Mouse (Mus musculus) adrenal gland, postnatal 10 days (tissue): ENCODE results near the gene Gm11042. TPM values are rescaled to one million over a fixed set of nuclear protein-coding genes. Genes with fewer than 3 reads are reported as not detected.
A peak's percentile ranks its signal among the peaks of the same experiment; 100 is the strongest.

ENCODE experiments used
- DNase-seq: peaks from one replicate; pipeline ENCODE4 v3.0.0; 2021; ENCODE audit warnings: mixed read lengths
- long read RNA-seq, 2 experiments: library from polyadenylated mRNA; stranded (forward); transcript quantifications; one replicate each; pipeline ENCODE4 v2.0.0; 2021
- total RNA-seq, 2 experiments: library from RNA; stranded (reverse); gene quantifications; 2 replicates each; pipeline ENCODE4 v1.2.3; 2021

Gm11042 gene
- not detected for total RNA-seq
- long read RNA-seq, experiment 1 = 0 reads
- long read RNA-seq, experiment 2 = 0 reads

- no peak for DNase-seq
Observed at GRCm38 (mm10) chr12:74316344-74316973, at the start of gene Gm11042. TSS of gene Gm11042 (minus strand) at chr12:74316394.

DNA sequence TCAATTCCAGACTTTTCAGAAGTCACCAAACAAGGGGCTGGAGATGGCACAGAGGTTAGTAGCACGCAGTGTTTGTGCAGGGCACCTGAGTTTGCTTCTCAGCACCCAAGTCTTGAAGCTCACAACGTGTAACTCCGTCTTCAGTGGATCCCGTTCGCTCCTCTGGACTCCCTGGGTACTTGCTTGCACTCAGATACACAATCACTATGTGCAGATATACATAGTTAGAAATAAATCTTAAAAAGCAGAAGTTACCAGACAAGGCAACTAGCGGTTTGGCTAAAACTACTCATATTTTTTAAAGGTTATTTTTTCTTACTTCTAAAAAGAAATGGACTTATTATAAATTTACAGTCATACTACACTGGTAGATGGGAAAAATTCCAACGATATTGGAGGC lies 48.3 kb upstream of the Gm11042 start:
- DNase-seq = no peak

- DNase-seq = no peak
Observed at GRCm38 (mm10) chr12:74363076-74363475, 46.9 kb upstream of the Gm11042 start.

DNA sequence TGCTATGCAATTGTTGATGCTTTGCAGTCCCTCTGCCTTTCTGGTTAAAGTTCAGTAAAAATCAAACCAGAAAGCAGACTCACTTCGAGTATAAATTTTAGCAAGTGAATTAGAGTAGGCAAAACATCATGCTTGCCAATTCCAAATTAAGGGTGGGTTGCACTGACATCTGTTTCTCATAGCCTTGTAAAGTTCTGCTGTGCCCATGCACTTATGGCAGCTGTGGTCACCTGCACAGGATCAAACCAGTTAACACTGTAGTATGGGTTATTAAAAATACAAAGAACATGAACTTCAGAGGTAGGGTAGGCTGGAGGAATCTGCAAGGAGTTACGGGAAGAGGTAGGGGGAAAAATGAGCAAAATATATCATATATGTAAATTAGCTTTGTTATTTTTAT lies 46.3 kb upstream of the Gm11042 start:
- DNase-seq = no peak

GRCm38 (mm10) chr12:74359791-74360190 lies 43.6 kb upstream of the Gm11042 start:
- DNase-seq = no peak

DNA sequence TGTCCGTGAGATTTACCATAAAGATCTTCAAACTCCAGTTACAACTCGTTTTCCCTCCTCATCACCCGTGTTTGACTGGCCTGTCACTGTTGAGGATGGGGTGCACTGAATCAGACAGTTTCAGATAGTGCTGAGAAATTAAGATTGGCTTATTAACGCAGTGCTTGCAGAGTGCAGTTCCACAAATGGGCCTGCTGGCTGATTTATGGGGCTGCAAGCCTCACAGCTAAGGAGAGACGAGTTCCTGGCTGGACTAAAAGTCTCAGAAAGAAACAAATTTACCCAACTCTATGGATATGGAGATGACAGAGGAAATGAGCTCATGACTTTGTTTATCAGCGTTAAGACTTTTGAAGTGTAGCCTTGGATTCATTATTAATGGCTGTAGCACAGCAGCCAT lies 41.6 kb upstream of the Gm11042 start:
- DNase-seq = no peak

DNA sequence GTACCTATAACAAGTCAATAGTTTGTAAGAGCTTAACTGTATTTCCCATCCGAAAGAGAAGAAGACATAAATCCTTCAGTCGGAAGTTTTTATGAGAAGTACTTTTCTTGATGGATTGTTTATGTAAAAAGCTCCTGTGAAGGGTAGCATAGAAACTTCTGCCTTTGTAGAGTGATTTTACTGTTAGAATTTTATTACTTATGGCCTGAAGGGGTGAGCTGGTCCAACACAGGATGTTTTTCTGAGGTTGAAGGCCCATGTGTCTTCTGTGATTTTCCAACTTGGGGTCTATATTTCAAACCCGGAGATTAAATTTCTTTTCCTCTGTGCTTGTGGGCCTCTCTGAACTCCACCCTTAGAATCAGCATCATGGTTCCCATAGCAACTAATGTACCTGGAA lies 26.5 kb upstream of the Gm11042 start:
- no peak for DNase-seq

DNA sequence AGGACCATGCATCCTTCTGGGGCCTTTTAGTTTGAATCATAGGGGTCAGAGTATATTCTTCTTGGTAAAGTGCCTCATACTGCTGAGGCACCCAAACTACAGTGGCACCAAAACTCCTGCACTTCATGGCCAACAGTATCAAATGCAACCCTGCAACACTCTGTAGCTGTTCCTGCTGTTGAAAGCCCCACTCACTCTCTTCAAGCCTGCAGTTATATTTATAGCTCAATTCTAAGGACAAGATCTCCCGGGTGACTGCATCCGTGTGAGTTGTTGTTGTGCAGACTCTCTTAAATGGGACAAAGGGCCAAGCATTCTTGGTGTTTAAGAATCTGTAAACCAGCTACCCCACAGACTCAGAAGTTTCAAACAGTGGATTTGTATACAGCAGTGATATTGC lies 23.9 kb upstream of the Gm11042 start:
- no peak for DNase-seq

DNA sequence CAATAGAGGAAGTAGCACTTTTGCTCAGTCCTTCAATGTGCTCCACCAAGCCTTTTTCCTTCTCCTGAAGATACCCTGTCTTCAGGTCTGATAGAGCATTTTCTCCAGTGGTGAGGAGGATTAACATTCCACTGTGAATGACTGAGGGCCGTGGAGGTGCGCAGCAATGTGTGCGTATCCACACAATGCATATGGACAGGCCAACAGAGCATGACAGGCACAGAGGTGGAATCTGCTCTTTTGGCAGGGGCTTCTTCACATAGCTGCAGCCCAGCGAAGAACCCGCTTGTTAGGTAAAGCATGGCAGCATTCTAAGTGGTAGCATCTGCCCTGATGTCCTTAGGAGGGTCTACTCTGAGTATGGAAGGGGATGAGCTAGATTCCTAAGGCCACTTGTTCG lies 17.5 kb upstream of the Gm11042 start:
- DNase-seq = no peak

- DNase-seq = peak; percentile 82
Observed at GRCm38 (mm10) chr12:74333016-74333415, 16.8 kb upstream of the Gm11042 start.

GRCm38 (mm10) chr12:74329759-74330158 lies 13.6 kb upstream of the Gm11042 start:
- DNase-seq = no peak

- no peak for DNase-seq
Observed at GRCm38 (mm10) chr12:74326644-74327043, 10.4 kb upstream of the Gm11042 start.

GRCm38 (mm10) chr12:74321981-74322380 lies 5.8 kb upstream of the Gm11042 start:
- DNase-seq = no peak

GRCm38 (mm10) chr12:74320318-74320717 lies 4.1 kb upstream of the Gm11042 start:
- DNase-seq = peak; percentile 76

DNA sequence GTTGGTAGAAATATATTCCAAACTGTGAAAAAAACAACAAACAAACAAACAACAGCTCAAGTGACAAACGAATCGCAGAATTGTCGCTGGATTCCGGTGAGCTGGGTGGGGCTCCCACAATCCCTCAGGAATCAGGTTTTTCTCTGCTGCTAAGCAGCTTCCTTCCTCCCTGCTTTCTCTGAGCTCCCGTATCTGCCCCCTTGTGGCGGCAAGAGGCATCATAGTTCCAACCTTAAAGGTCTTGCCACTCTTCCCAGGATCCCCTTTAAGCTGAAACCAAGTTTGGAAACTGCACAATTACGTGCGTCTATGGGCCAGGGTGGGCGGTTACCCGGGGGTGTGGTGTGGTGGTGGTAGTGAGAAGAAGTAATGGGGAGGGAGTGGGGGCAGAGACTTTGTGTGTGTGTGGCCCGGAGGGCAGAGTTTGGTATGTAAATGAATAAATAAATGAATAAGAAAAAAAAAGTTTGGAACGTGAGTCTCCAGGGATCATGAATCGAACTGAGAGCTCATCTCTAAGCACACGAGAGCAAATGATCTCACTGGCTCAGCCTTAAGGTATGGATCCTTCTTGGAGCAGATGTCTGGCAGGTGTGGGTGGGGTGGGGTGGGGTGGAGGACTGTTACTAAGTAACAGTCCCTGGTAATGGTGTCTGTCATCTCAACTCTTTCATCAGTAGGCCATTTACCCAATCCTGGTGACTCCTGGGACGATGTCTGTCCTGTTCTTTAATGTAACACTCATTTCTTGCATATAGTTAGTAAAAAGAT lies 980 bp upstream of the Gm11042 start:
- DNase-seq = peak; percentile 76

- DNase-seq = no peak
Observed at GRCm38 (mm10) chr12:74315221-74315620, 973 bp downstream of the Gm11042 start.

DNA sequence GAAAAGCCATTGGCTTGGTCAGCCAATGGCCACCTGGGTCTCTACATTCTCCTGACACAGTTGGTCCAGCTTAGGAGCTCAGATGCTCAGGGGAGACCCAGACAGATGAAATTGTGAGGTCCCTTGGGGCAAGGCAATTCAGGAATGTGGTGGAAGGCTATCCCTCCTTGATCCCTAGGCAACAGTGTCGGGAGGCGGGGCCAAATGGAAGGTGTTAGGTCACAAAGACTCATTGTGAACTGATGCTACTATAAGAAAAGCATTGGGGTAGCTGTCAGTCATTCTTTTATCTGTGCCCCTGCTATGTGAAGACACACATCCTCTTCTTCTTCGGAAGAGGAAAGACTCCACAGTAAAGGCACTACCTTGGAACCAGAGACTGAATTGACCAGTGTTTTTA lies 3.6 kb downstream of the Gm11042 start:
- DNase-seq = no peak

- no peak for DNase-seq
Observed at GRCm38 (mm10) chr12:74303418-74304294, 12.5 kb downstream of the Gm11042 start.

GRCm38 (mm10) chr12:74301559-74301958 lies 14.6 kb downstream of the Gm11042 start:
- no peak for DNase-seq

DNA sequence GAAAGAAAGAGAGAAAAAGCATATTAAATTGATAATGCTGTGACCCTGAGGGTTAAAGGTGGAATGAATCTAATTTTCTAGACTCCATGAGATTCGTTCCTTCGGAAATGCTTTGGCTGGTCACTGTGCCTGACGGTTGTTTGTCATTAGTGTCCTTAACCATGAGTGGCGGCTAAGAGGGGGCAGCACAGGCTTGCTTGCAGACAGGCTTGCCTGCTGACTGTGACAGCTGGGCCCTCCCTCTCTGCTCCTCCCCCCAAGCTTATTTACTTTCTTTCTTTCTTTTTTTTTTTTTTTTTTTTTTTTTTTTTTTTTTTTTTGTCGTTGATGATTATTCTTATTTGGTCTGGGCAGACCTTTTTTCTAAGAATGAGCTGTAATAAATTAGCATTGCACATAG lies 19.8 kb downstream of the Gm11042 start:
- no peak for DNase-seq

- peak; percentile 45 for DNase-seq
Observed at GRCm38 (mm10) chr12:74293624-74294023, 22.6 kb downstream of the Gm11042 start.

DNA sequence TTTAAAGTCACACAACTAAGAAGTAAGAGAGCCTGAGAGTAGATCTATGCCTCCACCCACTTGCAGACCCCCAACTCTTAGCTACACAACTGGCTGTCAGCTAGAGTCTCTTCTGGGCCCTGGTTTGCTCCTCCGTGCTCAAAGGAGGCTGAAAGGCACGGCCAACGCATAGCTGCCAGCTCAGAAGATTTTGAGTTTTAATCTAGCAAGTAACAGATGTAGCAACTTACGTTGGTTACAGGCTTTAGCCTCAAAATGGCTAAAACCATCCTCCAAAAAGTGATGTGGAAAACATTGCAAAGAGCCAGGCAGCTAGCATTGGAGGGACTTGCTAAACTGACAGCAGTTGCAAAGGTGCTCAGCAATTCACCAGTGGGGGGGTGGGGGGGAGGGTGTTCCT lies 25.2 kb downstream of the Gm11042 start:
- no peak for DNase-seq

DNA sequence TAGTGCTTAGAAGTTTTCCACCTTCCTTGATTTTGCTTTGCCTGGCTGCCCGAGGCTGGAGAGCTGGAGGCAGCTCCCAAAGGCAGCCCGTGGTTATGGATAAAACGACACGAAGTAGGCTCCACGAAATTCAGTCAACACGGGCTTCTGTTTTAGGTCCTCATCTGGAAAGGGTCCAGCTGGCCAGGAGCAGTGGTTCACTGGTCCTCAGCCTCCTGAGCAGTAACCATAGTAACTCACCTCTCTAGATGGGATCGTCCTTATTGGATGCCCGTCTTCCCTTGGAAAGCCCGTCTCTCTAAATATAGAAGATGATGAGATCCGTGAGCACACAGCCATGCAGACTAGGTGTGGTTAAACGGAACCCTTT lies 31.5 kb downstream of the Gm11042 start:
- DNase-seq = no peak
